Mouse (Mus musculus) NIH3T3 (cell line): ENCODE measurements around the gene Mrrf.

Experiments
- DNase-seq: peaks from one replicate; pipeline ENCODE4 v3.0.0-alpha.2; 2012; ENCODE audit warnings: low read depth

The Mrrf gene

GRCm38 (mm10) chr2:36136300-36136941 is at the start of gene Mrrf, which contains the start of gene Rbm18:
Gene Mrrf (plus strand): TSS chr2:36136389.
Gene Rbm18 (minus strand): TSS chr2:36136773.
- DNase-seq: peak; percentile 94

DNA sequence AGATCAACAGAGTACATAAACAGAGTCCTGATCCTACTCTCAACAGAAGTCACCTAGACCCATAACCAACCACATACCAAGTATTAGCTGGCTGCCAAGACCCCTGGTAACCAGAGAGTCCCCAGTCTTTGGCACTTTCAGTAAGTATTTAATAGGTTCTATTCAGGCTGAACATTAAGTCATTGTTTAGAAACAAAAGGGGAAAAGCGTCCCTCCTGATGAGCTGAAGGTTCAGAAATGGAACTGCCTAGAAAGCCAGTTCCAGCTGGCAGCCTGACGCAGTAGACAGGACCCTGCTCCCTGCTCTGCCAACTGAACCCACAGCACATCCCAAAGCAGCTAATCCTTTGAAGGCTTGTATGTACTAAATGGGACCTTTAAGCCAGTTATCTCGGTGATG is 47.0 kb upstream of the Mrrf start:
- no peak for DNase-seq

- DNase-seq: no peak
Measured at GRCm38 (mm10) chr2:36090853-36091741, 45.1 kb upstream of the Mrrf start.

DNA sequence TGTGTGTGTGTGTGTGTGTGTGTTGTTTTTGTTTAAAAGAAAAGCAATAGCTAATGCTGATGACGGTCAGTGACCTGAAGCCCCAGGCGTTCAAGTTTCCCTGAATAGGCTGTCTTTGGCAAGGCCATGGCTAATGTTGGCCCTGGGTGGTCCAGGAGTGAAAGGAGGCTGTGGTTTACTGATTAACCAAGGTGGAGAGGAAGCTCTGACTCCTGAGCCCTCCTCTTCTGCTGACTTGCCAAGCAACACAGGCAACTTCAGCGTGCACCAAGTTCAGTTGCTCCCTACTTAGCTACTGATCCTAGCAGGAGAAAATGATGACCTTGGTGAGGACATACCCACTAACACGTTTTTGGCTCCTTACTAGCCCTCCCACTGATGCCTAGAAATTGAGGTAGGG is 43.4 kb upstream of the Mrrf start:
- DNase-seq: no peak

- DNase-seq: no peak
Measured at GRCm38 (mm10) chr2:36093301-36093700, 42.9 kb upstream of the Mrrf start.

GRCm38 (mm10) chr2:36093914-36094475 is 42.2 kb upstream of the Mrrf start:
- no peak for DNase-seq

DNA sequence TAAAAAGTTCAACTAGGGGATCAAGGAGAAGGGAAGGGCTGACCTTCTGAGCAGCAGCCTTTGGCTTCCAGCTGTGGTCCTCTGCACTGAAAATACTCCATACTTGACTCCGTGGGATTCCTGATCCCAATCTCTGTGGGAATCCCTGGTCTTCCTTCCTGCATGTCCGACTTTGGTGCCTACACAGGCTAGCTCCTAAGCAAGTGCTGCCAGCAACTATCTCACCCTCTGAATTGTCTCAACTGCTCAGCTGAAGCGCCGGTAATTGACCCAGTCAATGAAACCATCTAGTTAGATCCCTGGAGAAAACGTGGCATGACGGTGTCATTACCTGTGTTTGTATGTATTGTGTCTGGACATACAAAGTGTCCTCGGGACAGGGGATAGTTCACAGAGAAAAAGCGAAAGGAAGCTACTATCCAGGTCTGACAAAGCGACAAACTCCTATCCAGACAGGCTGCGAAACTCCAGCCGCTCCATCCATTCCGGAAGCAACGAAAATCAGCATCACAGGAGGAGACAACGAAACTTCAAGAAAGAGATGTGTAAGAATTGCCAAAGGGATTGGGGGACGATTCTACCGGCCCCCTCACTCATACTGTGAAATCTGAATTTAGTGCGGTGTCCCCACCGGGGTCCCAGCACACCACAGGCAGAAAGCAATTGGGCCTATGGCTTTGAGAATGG is 38.9 kb upstream of the Mrrf start:
- DNase-seq: no peak

DNA sequence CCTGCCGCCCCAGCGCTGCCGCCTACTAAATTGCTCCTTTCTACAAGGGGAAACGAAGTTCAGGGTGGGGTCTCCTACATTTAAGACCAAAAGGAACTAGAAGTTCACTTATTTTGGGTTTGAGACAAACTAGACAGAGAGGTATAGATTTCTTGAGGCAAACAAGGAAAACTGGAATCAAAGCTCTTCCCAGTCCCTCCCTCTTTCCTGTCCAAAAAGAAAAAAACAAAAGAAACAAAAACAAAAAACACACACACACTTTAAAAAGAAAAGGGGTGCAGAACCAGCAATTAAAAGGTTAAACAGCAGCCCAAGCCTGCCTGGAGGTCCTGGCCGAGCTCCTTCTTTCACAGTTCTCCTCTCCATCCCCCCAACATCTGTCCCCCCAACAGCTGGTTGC is 38.2 kb upstream of the Mrrf start:
- DNase-seq: no peak

GRCm38 (mm10) chr2:36099739-36100138 is 36.5 kb upstream of the Mrrf start:
- peak; percentile 68 for DNase-seq

DNA sequence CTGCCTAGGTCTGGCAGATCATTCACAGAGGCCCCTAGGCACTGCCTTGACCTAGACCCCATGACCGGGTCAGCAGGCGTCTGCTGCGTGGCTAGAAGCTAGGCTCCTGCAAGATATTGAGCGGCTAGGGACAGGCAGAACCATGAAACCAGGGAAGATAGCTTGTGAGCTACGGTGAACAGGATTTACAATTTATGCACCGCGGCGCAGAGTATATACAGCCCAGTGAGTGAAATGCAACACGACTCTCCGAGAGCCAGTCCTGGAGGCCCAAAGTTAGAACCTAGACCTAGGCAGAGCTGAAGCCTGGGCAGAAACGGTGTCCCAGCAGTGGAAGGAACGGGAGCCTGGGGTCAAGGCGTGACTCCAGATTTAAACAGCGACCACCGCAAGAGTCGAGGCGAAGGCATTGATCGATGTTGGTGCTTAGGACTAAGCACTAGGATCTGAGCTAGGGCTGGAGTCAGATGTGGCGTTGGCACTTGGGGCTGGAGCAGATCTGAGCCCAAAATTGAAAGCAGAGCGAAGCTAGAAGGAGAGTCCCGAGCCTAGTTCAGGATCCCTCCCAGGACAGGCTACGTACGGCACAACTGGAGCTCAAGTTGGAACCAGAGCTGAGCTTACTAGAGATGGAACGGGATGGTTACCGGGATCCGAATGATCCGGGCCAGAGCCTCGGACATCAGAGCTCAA is 34.2 kb upstream of the Mrrf start:
- DNase-seq: no peak

DNA sequence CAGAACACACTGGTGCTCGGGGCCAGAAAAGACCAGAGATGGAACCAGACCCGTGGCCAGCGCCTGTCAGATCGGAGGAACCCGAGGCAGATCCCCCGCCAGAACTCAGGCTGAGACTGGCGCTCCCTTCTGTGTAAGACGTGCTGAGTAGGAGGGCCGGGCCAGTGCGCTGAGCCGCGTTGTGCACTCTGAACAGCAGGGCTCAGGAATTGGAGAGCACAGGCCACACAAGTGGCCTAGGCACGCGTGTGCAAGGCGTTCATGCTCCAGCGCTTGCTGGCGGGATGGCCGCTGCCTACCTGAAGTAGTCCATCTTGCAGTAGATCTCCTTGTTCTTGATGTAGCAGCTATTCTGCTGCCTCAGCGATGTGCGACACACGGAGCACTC is 33.6 kb upstream of the Mrrf start:
- DNase-seq: no peak

DNA sequence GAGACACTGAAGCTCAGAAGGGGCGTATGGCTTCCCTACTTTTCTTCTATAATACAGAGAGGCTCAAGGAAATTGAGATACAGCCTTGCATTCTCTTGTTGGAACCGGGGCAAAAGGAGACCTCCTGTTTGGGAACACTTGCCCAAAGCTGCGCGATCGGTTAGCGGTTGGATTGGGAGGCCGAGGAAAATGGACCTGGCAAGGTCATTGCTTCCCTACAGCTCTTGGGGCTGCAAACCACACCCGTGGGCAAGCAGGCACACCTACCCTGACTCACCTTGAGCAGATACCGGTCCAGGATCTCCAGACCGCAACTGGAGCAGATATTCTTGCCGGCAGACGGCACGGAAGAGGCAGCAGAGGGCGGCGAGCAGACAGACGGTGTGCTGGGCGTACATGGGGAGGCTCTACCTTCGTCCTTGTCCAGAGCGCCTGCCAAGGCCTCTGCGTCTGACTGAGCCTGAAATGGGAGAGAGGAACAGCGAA is 33.1 kb upstream of the Mrrf start:
- no peak for DNase-seq

GRCm38 (mm10) chr2:36103555-36104367 is 32.4 kb upstream of the Mrrf start:
- DNase-seq: no peak

GRCm38 (mm10) chr2:36104436-36104955 is 31.7 kb upstream of the Mrrf start:
- peak; percentile 46 for DNase-seq

DNA sequence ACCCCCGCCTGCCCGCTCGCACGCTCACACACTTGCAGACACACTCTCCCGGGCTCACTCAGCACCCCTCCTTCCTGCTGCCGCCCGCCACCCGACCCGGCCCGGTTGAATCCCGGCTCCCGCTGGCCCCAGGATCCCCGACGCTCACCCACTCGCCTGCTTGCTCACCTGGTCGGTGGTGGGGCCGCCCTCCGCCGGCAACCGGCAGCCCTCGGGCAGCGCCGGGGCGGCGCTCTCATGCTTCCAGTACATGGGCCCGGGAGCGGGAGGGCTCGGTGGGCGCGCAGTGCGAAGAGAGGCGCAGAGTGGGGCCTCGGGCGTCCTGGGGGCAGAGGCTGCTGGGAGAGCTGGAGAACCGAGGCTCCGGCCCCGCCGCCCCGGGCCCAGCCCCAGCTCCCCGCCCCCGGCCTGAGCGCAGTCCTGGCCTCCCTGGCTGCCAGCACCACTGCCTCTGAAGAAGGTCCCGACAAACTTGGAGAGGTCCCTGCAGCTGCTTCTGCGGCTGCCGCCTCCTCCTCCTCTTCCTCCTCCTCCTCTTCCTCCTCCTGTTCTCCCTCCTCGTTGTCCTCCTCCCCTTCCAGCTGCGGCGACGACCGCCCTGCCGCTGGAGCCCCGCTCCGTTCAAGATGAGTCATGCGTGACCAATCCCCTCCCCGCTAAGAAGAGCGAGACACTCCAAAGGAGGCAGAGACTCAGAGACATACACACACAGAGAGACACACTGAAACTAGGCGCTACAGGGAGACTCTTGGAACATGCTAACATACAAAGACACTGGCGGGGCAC is 31.0 kb upstream of the Mrrf start, which contains the start of gene Lhx6:
Gene Lhx6, minus strand, starts transcription at position 453 of the 786 bp plus-strand sequence.
- DNase-seq: peak; percentile 62

DNA sequence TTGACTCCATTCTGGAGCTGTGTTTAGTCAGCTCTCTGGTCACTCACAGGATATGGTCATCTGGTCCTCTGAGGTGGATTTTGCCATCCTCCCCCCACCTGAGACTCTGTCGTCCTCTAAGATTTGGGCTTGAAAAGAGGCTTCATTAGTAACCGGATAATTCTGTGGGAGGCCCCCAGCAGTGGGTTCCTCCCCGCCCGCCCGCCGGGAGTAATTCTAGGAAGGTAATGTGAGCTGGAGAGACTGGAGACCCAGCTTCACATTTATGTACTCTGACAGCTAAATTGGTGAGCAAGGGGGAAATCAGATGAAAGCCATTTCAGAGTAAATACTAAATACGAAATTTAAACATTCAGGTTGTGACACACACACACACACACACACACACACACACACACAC is 27.6 kb upstream of the Mrrf start:
- no peak for DNase-seq

- peak; percentile 9 for DNase-seq
Measured at GRCm38 (mm10) chr2:36112632-36113031, 23.6 kb upstream of the Mrrf start.

- DNase-seq: no peak
Measured at GRCm38 (mm10) chr2:36126795-36127429, 9.3 kb upstream of the Mrrf start.

DNA sequence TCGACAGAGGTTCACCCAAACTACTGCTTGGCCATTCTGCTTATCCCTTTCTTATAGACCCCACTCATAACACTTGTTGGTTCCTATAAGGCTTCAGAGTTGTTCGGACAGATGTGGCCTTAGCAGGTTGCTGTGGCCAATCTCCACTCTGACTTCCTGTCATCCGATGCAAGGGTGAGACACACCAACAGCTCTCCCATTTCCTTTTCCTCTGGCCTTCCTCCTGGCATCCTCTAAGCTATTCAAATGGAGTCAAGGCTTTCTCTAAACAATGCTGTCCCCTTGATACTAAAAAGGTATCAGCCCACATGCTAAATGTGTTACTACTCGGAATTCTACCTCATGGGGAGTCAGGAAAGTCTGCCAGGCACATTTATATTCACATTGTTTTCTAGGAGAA is 8.2 kb upstream of the Mrrf start:
- no peak for DNase-seq
